Mouse (Mus musculus): ENCODE measurements around the gene Ube2c. TPM values are rescaled to one million over a fixed set of nuclear protein-coding genes. Genes with fewer than 3 reads are reported as not detected.

Gene Ube2c
- total RNA-seq, 2 experiments from 2014 or later, result 14.2 to 16.9 TPM

- peak; percentile 100 for DNase-seq
These were observed 53.0 kb downstream of the Ube2c start, which contains the start of gene Zswim1 for GRCm38 (mm10) chr2:164822636-164823165. TSS of gene Zswim1 (plus strand) at chr2:164822686.

GRCm38 (mm10) chr2:164823181-164823585 lies 53.5 kb downstream of the Ube2c start:
- DNase-seq, result no peak

- DNase-seq, result no peak
These were observed 54.3 kb downstream of the Ube2c start for GRCm38 (mm10) chr2:164823969-164824368.

- no peak for DNase-seq
These were observed 55.8 kb downstream of the Ube2c start for GRCm38 (mm10) chr2:164825521-164825920.

GRCm38 (mm10) chr2:164827146-164827850 lies 57.6 kb downstream of the Ube2c start:
- no peak for DNase-seq

Other genes starting within 250 kb of the Ube2c start
- not detected for gene Wfdc2, start 207.5 kb upstream of the Ube2c start, total RNA-seq (2021)
- gene Spint3, start 196.4 kb upstream of the Ube2c start, total RNA-seq (2021), result not detected
- not detected for gene Wfdc6a, start 184.5 kb upstream of the Ube2c start, total RNA-seq (2021)
- not detected for gene Eppin, start 176.3 kb upstream of the Ube2c start, total RNA-seq (2021)
- not detected for gene Wfdc6b, start 156.4 kb upstream of the Ube2c start, total RNA-seq (2021)
- gene Wfdc8, start 156.3 kb upstream of the Ube2c start, total RNA-seq (2021), result not detected
- gene Wfdc16, start 131.1 kb upstream of the Ube2c start, total RNA-seq (2021), result not detected
- gene Wfdc10, start 113.9 kb upstream of the Ube2c start, total RNA-seq (2021), result not detected
- gene Wfdc9, start 113.3 kb upstream of the Ube2c start, total RNA-seq (2021), result not detected
- gene Wfdc11, start 95.8 kb upstream of the Ube2c start, total RNA-seq (2021), result not detected
- not detected for gene Wfdc13, start 84.8 kb upstream of the Ube2c start, total RNA-seq (2021)
- not detected for gene Spint4, start 71.4 kb upstream of the Ube2c start, total RNA-seq (2021)
- not detected for gene Spint5, start 54.6 kb upstream of the Ube2c start, total RNA-seq (2021)
- gene Wfdc3, start 24.0 kb upstream of the Ube2c start, total RNA-seq (2021), result not detected
- gene Dnttip1, start 23.9 kb upstream of the Ube2c start, total RNA-seq (2021), result 10 to 100 TPM; 27.4 to 31.9 TPM
- over 10,000 TPM; 13,775 to 14,965 TPM for gene Tnnc2, start 10.1 kb downstream of the Ube2c start, total RNA-seq (2021)
- gene Snx21, start 15.9 kb downstream of the Ube2c start, total RNA-seq (2021), result 10 to 100 TPM; 18.1 to 20.5 TPM
- gene Acot8, start 35.0 kb downstream of the Ube2c start, total RNA-seq (2021), result 10 to 100 TPM in 1 of 2 experiments, 1 to 10 TPM in 1; 9.7 to 10.4 TPM
- 1 to 10 TPM; 1.2 to 1.4 TPM for gene Zswim3, start 35.2 kb downstream of the Ube2c start, total RNA-seq (2021)
- 1 to 10 TPM; 3.5 to 4.5 TPM for gene Zswim1, start 52.8 kb downstream of the Ube2c start, total RNA-seq (2021)
- gene Spata25, start 58.6 kb downstream of the Ube2c start, total RNA-seq (2021), result under 1 TPM; 0.68 TPM
- 10 to 100 TPM; 53.3 to 75.2 TPM for gene Ctsa, start 63.0 kb downstream of the Ube2c start, total RNA-seq (2021)
- gene Neurl2, start 63.6 kb downstream of the Ube2c start, total RNA-seq (2021), result 10 to 100 TPM; 39.2 to 45.2 TPM
- gene Pltp, start 87.8 kb downstream of the Ube2c start, total RNA-seq (2021), result 10 to 100 TPM; 15.2 to 18.5 TPM
- 10 to 100 TPM; 31.2 to 34.3 TPM for gene Pcif1, start 109.4 kb downstream of the Ube2c start, total RNA-seq (2021)
- 10 to 100 TPM in 1 of 2 experiments, 1 to 10 TPM in 1; 8.5 to 11.0 TPM for gene Zfp335, start 141.9 kb downstream of the Ube2c start, total RNA-seq (2021)
- gene Mmp9, start 170.9 kb downstream of the Ube2c start, total RNA-seq (2021), result 10 to 100 TPM in 1 of 2 experiments, 1 to 10 TPM in 1; 1.2 to 96.6 TPM
- gene Slc12a5, start 190.9 kb downstream of the Ube2c start, total RNA-seq (2021), result 1 to 10 TPM; 1.4 to 1.5 TPM